Mouse (Mus musculus): ENCODE data around the gene Gm20817. TPM values are rescaled to one million over a fixed set of nuclear protein-coding genes. Genes with fewer than 3 reads are reported as not detected.

Gm20817 gene
- polyA plus RNA-seq (2017; shearing (Covaris generic)): not detected

GRCm38 (mm10) chrY:68832628-68833027 is at the start of gene Gm20817:
Gene Gm20817 (minus strand): TSS chrY:68832728.

